Mouse (Mus musculus): ENCODE measurements at regions not wholly inside any gene's neighbourhood (a gene's known extent, or its start where the extent isn't known, plus 50 kb on each side); places are given as distances from the start of the nearest gene placed in this dataset.

GRCm38 (mm10) chr7:39794751-39795150 is 277.2 kb downstream of the Zfp619 start:
- TF ChIP-seq POLR2A (IDR thresholded peaks at IDR 0.05; ENCODE audit: low read depth, low read length) (no peak), CTCF (IDR thresholded peaks at IDR 0.05; ENCODE audit: extremely low read depth, insufficient read depth, insufficient read length, insufficient replicate concordance) (no peak)
